ENCODE assay signal across 13 mouse cellular contexts in genomic region chr3:41544451-41544850, GRCm38 (mm10). TPM values are rescaled to one million over a fixed set of nuclear protein-coding genes. Genes with fewer than 3 reads are reported as not detected.
DNase-seq lines count a peak whose midpoint lies in the region; ATAC-seq and TF ChIP-seq lines count a peak whose summit lies in the region.
"Had no signal": no experiment of that assay in that cellular context is flagged by ENCODE, and none has a peak within 500 bp of the region (broad histone marks: within the 10 kb centered on the region; RNA-seq: fewer than 3 reads in every experiment).

No protein-coding gene starts in this region.

- WGBS in kidney, embryonic 16.5 days: 26% methylated on average over 7 of the region's 7 CpGs
- 32% methylated on average over 7 of the region's 7 CpGs for WGBS in lung, postnatal 0 days

- no peak overlapping the region for H3K9ac ChIP-seq in kidney, embryonic 16.5 days (replicated peaks; ENCODE audit: low read length)
- no peak overlapping the region for H3K9ac ChIP-seq in lung, postnatal 0 days (replicated peaks; ENCODE audit: low read depth)
- H3K9ac ChIP-seq: embryonic facial prominence, embryonic 15.5 days; hindbrain, embryonic 15.5 days had no signal

- no peak for TF ChIP-seq EP300 in lung, postnatal 0 days (IDR thresholded peaks at IDR 0.05)

- H3K4me2 ChIP-seq in kidney, embryonic 16.5 days (replicated peaks; ENCODE audit: low read depth, low read length): no peak overlapping the region
- no peak overlapping the region for H3K4me2 ChIP-seq in lung, postnatal 0 days (replicated peaks; ENCODE audit: low read depth, low read length)
- H3K4me2 ChIP-seq: embryonic facial prominence, embryonic 15.5 days; hindbrain, embryonic 15.5 days had no signal

- peak; percentile 6 to 30 for DNase-seq in cerebellum, postnatal 14 days
- DNase-seq in cerebellum, adult 18-20 months: no peak
- DNase-seq in kidney, adult 11 months: no peak
- peak; percentile 20 for DNase-seq in lung, postnatal 14 days
- DNase-seq in lung, postnatal 0 days (ENCODE audit: low spot score): no peak
- peak; percentile 59 to 65 for DNase-seq in kidney, postnatal 4 days
- no peak for DNase-seq in urinary bladder, adult 2 months (ENCODE audit: low spot score)
- DNase-seq: cerebellum, postnatal 25 days had no signal

- H3K36me3 ChIP-seq in kidney, embryonic 16.5 days (ENCODE audit: insufficient read depth, low read length): no peaks in the 10 kb centered on the region
- no peaks in the 10 kb centered on the region for H3K36me3 ChIP-seq in lung, postnatal 0 days (ENCODE audit: insufficient read depth, low read length)
- H3K36me3 ChIP-seq: embryonic facial prominence, embryonic 15.5 days; hindbrain, embryonic 15.5 days had no signal

- H3K27me3 ChIP-seq in kidney, embryonic 16.5 days (ENCODE audit: insufficient read depth, low read length): no peaks in the 10 kb centered on the region
- no peaks in the 10 kb centered on the region for H3K27me3 ChIP-seq in lung, postnatal 0 days (replicated peaks; ENCODE audit: insufficient read depth, low read length)
- H3K27me3 ChIP-seq: embryonic facial prominence, embryonic 15.5 days; hindbrain, embryonic 15.5 days; megakaryocyte, embryonic 14.5 days had no signal

- ATAC-seq in kidney, embryonic 16.5 days (ENCODE audit: low FRiP score, low TSS enrichment): 0 out of 2 replicates have a peak, but pooled peaks have one; percentile 39
- ATAC-seq in lung, postnatal 0 days: no peak
- ATAC-seq: forebrain, embryonic 16.5 days had no signal

- H3K27ac ChIP-seq in kidney, embryonic 16.5 days (ENCODE audit: low read length): no peak overlapping the region
- no peak overlapping the region for H3K27ac ChIP-seq in lung, postnatal 0 days (ENCODE audit: low read length)
- H3K27ac ChIP-seq: embryonic facial prominence, embryonic 15.5 days; hindbrain, embryonic 15.5 days had no signal

- no peaks in the 10 kb centered on the region for H3K4me1 ChIP-seq in kidney, embryonic 16.5 days (ENCODE audit: insufficient read depth, low read length)
- no peaks in the 10 kb centered on the region for H3K4me1 ChIP-seq in lung, postnatal 0 days (ENCODE audit: insufficient read depth, low read depth, low read length)
- H3K4me1 ChIP-seq: hindbrain, embryonic 15.5 days; megakaryocyte, embryonic 14.5 days had no signal

- TF ChIP-seq CTCF in lung, postnatal 0 days (IDR thresholded peaks at IDR 0.05): no peak

- no peaks in the 10 kb centered on the region for H3K9me3 ChIP-seq in kidney, embryonic 16.5 days (ENCODE audit: low read length)
- no peaks in the 10 kb centered on the region for H3K9me3 ChIP-seq in lung, postnatal 0 days (ENCODE audit: low read length)
- H3K9me3 ChIP-seq: embryonic facial prominence, embryonic 15.5 days; hindbrain, embryonic 15.5 days had no signal

- H3K4me3 ChIP-seq in kidney, embryonic 16.5 days (ENCODE audit: low read length): no peak overlapping the region
- H3K4me3 ChIP-seq in lung, postnatal 0 days (ENCODE audit: low read depth, low read length): no peak overlapping the region
- H3K4me3 ChIP-seq: embryonic facial prominence, embryonic 15.5 days; hindbrain, embryonic 15.5 days; megakaryocyte, embryonic 14.5 days had no signal

RNA-seq across cellular contexts. Expression of gene Jade1, which starts 11.1 kb away (rescaled TPM):
- polyA plus RNA-seq in kidney, embryonic 16.5 days (2015; fragmentation: Nextera tagmentation; extraction: Ambion mirVana): 21.2 TPM in 2 replicates
- polyA plus RNA-seq in lung, postnatal 0 days (2015; fragmentation: Nextera tagmentation; extraction: Ambion mirVana): 6.0 and 7.7 TPM in 2 replicates
- polyA plus RNA-seq in urinary bladder, adult 2 months (2012; rRNA removed): 17.1 and 19.3 TPM in 2 replicates

Comparison
In these comparisons a context has a peak if more than half of its experiments do, and no peak if none do; other contexts are left out.
1. DNase-seq: peak in cerebellum, postnatal 14 days (2 of 2), lung, postnatal 14 days (single experiment) and kidney, postnatal 4 days (2 of 2); none in cerebellum, adult 18-20 months (0 of 2), kidney, adult 11 months (single experiment), lung, postnatal 0 days (single experiment) and urinary bladder, adult 2 months (single experiment).